Mouse (Mus musculus) MEL (cell line): Measurements from ENCODE around the gene Rassf3.

Experiments
- CTCF ChIP-seq, 3 experiments: IDR thresholded peaks in 2 of 3; conservative IDR thresholded peaks in 1 of 3; 2 replicates each; pipeline ENCODE4 v1.5.1; 2011 to 2012; ENCODE audit warnings: low read length in 3 of 3, low read depth in 2 of 3, mild to moderate bottlenecking in 2 of 3, improper control_type of control experiment in 1 of 3, inconsistent platforms in 1 of 3, mixed read lengths in 1 of 3, moderate library complexity in 1 of 3; ENCODE audit not compliant: control insufficient read depth in 1 of 3, insufficient read depth in 1 of 3, poor library complexity in 1 of 3, severe bottlenecking in 1 of 3
- GATA1 ChIP-seq: IDR thresholded peaks from 2 replicates; pipeline ENCODE4 v1.6.1; 2011; ENCODE audit warnings: low read depth, low read length, improper control_type of control experiment
- HCFC1 ChIP-seq: IDR thresholded peaks from 2 replicates; pipeline ENCODE4 v1.6.1; 2012; ENCODE audit warnings: low read depth, mild to moderate bottlenecking, inconsistent platforms, low read length, improper control_type of control experiment, moderate library complexity
- MAX ChIP-seq: IDR thresholded peaks from 2 replicates; pipeline ENCODE4 v1.6.1; 2011; ENCODE audit warnings: low read length, improper control_type of control experiment
- POLR2A ChIP-seq, 2 experiments: IDR thresholded peaks; 2 replicates each; pipeline ENCODE4 v1.6.1; 2011 to 2012; ENCODE audit warnings: low read length in 2 of 2, mild to moderate bottlenecking in 2 of 2, control low read depth in 1 of 2, improper control_type of control experiment in 1 of 2, low read depth in 1 of 2, moderate library complexity in 1 of 2; ENCODE audit not compliant: control insufficient read depth in 1 of 2, insufficient read depth in 1 of 2, poor library complexity in 1 of 2
- POLR2AphosphoS5 ChIP-seq: IDR thresholded peaks from 2 replicates; pipeline ENCODE4 v1.6.1; 2012; ENCODE audit warnings: low read depth, borderline replicate concordance, mild to moderate bottlenecking, inconsistent platforms, low read length, moderate library complexity, mixed read lengths
- RAD21 ChIP-seq: IDR thresholded peaks from 2 replicates; pipeline ENCODE4 v1.6.1; 2011; ENCODE audit warnings: mild to moderate bottlenecking, low read depth, low read length, improper control_type of control experiment
- ZC3H11A ChIP-seq: IDR thresholded peaks from 2 replicates; pipeline ENCODE4 v1.6.1; 2012; ENCODE audit warnings: low read depth, mild to moderate bottlenecking, inconsistent platforms, low read length, improper control_type of control experiment
- ZKSCAN1 ChIP-seq: IDR thresholded peaks from 2 replicates; pipeline ENCODE4 v1.6.1; 2012; ENCODE audit warnings: low read depth, mild to moderate bottlenecking, inconsistent platforms, low read length, improper control_type of control experiment, moderate library complexity
- ZMIZ1 ChIP-seq: IDR thresholded peaks from 2 replicates; pipeline ENCODE4 v1.6.1; 2012; ENCODE audit warnings: low read depth, mild to moderate bottlenecking, inconsistent platforms, low read length, improper control_type of control experiment, moderate library complexity

DNA sequence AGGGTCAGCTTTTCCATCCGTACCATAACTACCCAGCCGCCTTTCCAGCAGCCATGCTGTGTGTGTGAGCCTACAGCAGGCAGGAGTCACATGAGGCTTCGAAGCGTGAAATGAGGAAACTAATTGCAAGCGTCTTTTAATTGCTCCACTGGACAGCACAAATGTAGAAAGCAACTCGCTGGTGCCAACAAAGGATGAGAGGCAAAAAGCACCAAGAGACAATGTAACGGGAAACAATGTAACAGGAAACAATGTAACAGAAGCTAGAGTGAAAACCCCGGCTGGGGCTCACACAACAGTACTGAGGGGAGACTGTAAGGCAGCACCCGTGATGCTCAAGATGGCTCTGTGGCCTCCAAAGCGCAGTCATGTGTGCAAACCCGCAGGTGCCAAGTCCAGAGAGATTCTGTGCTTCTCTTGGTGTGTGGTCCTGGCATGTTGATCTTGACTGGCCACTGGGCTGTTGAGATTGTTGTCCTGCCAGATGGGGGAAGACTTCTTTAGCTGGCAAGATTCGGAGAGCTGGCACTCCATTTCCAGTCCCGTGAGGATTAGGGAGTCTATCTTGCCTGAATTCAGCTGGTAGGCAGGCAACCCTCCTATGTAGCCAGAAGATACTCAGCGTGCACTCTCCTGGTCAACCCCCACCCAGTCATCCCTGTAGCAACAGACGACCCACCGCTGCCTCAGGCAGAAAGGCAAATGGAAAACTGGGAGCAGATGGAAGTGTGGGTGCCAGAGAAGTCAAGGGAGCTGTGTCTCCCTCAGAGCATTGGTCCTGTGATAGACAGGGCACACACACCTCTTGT lies 52.4 kb downstream of the Rassf3 start:
- TF ChIP-seq MAX (no peak), POLR2A (IDR thresholded peaks at IDR 0.05; ENCODE audit: control insufficient read depth in 1 of 2, insufficient read depth in 1 of 2, low read depth in 1 of 2, low read length in 2 of 2, poor library complexity in 1 of 2) (no peak), ZC3H11A (no peak), RAD21 (no peak), HCFC1 (no peak), CTCF (IDR thresholded peaks at IDR 0.05 in 2 of 3, conservative IDR thresholded peaks at IDR 0.05 in 1 of 3; ENCODE audit: control insufficient read depth in 1 of 3, insufficient read depth in 1 of 3, low read depth in 2 of 3, low read length in 3 of 3, poor library complexity in 1 of 3, severe bottlenecking in 1 of 3) (no peak), ZMIZ1 (no peak), ZKSCAN1 (no peak), GATA1 (no peak), POLR2AphosphoS5 (no peak)
